Mouse (Mus musculus): Measurements from ENCODE around the gene Agtpbp1. TPM values are rescaled to one million over a fixed set of nuclear protein-coding genes. Genes with fewer than 3 reads are reported as not detected.

Agtpbp1 gene
- polyA plus RNA-seq, 1 experiment, result 10.1 TPM

GRCm38 (mm10) chr13:59571107-59571506 lies 13.9 kb downstream of the Agtpbp1 start:
- TF ChIP-seq CEBPB (IDR thresholded peaks at IDR 0.05; ENCODE audit: insufficient read depth, poor library complexity, severe bottlenecking) (no peak), TCF12 (IDR thresholded peaks at IDR 0.05; ENCODE audit: insufficient read depth, poor library complexity, severe bottlenecking) (no peak), MAX (IDR thresholded peaks at IDR 0.05; ENCODE audit: low read depth) (no peak), POLR2AphosphoS2 (IDR thresholded peaks at IDR 0.05; ENCODE audit: insufficient read length, low read depth) (no peak)
- Histone ChIP-seq H3ac (ENCODE audit: control insufficient read depth, insufficient read length) (no peak overlapping the region), H3K4me3 (no peak overlapping the region), H3K79me2 (ENCODE audit: control insufficient read depth, insufficient read depth) (no peaks in the 10 kb centered on the region), H3K36me3 (ENCODE audit: control insufficient read depth, insufficient read depth) (no peaks in the 10 kb centered on the region), H3K4me2 (ENCODE audit: low read depth) (no peak overlapping the region), H3K27me3 (ENCODE audit: control insufficient read depth, insufficient read depth, insufficient read length) (peaks cover 21% of the 10 kb centered on the region)

- no peak overlapping the region for H3K4me3 ChIP-seq
- H3K36me3 ChIP-seq (ENCODE audit: control insufficient read depth, insufficient read depth), result no peaks in the 10 kb centered on the region
- H3K27me3 ChIP-seq (ENCODE audit: control insufficient read depth, insufficient read depth, insufficient read length), result peaks cover 18% of the 10 kb centered on the region
- no peak overlapping the region for H3ac ChIP-seq (ENCODE audit: control insufficient read depth, insufficient read length)
- peak overlapping the region; percentile 25 for H3K4me2 ChIP-seq (ENCODE audit: low read depth)
- TF ChIP-seq REST (IDR thresholded peaks at IDR 0.05; ENCODE audit: insufficient read depth, insufficient read length), result no peak
- no peak for TF ChIP-seq MYOG (IDR thresholded peaks at IDR 0.05; ENCODE audit: control insufficient read depth in 1 of 3, insufficient read depth in 1 of 3, insufficient read length in 2 of 3, low read depth in 2 of 3)
- no peak for TF ChIP-seq POLR2A (IDR thresholded peaks at IDR 0.05; ENCODE audit: insufficient read length, low read depth)
- no peak for TF ChIP-seq MYOD1 (IDR thresholded peaks at IDR 0.05; ENCODE audit: control insufficient read depth in 1 of 3, insufficient read length in 2 of 3, low read depth in 2 of 3)
- TF ChIP-seq MAX (IDR thresholded peaks at IDR 0.05; ENCODE audit: low read depth), result no peak
- no peak for TF ChIP-seq USF1 (IDR thresholded peaks at IDR 0.05; ENCODE audit: low read depth)
- no peak for TF ChIP-seq POLR2AphosphoS2 (IDR thresholded peaks at IDR 0.05; ENCODE audit: insufficient read length, low read depth)
- TF ChIP-seq E2F4 (IDR thresholded peaks at IDR 0.05; ENCODE audit: insufficient read depth), result no peak
- no peak for TF ChIP-seq TCF12 (IDR thresholded peaks at IDR 0.05; ENCODE audit: insufficient read depth, poor library complexity, severe bottlenecking)
- no peak for TF ChIP-seq CEBPB (IDR thresholded peaks at IDR 0.05; ENCODE audit: insufficient read depth, poor library complexity, severe bottlenecking)
- TF ChIP-seq TCF3 (IDR thresholded peaks at IDR 0.05; ENCODE audit: insufficient read length, low read depth), result no peak
- no peak for TF ChIP-seq SRF (IDR thresholded peaks at IDR 0.05; ENCODE audit: control insufficient read depth, insufficient read length, low read depth)
- no peaks in the 10 kb centered on the region for H3K79me2 ChIP-seq (ENCODE audit: control insufficient read depth, insufficient read depth)
Measured at GRCm38 (mm10) chr13:59565945-59566520, 19.0 kb downstream of the Agtpbp1 start.

GRCm38 (mm10) chr13:59564923-59565322 lies 20.1 kb downstream of the Agtpbp1 start:
- Histone ChIP-seq H3K36me3 (ENCODE audit: control insufficient read depth, insufficient read depth) (no peaks in the 10 kb centered on the region), H3ac (ENCODE audit: control insufficient read depth, insufficient read length) (no peak overlapping the region), H3K27me3 (ENCODE audit: control insufficient read depth, insufficient read depth, insufficient read length) (peaks cover 9% of the 10 kb centered on the region), H3K4me3 (no peak overlapping the region), H3K4me2 (ENCODE audit: low read depth) (no peak overlapping the region), H3K79me2 (ENCODE audit: control insufficient read depth, insufficient read depth) (no peaks in the 10 kb centered on the region)
- TF ChIP-seq E2F4 (IDR thresholded peaks at IDR 0.05; ENCODE audit: insufficient read depth) (no peak), POLR2AphosphoS2 (IDR thresholded peaks at IDR 0.05; ENCODE audit: insufficient read length, low read depth) (no peak), SRF (IDR thresholded peaks at IDR 0.05; ENCODE audit: control insufficient read depth, insufficient read length, low read depth) (no peak), REST (IDR thresholded peaks at IDR 0.05; ENCODE audit: insufficient read depth, insufficient read length) (no peak), CEBPB (IDR thresholded peaks at IDR 0.05; ENCODE audit: insufficient read depth, poor library complexity, severe bottlenecking) (no peak), TCF12 (IDR thresholded peaks at IDR 0.05; ENCODE audit: insufficient read depth, poor library complexity, severe bottlenecking) (no peak), TCF3 (IDR thresholded peaks at IDR 0.05; ENCODE audit: insufficient read length, low read depth) (no peak)

- Histone ChIP-seq H3K27me3 (ENCODE audit: control insufficient read depth, insufficient read depth, insufficient read length) (peaks cover 9% of the 10 kb centered on the region), H3K79me2 (ENCODE audit: control insufficient read depth, insufficient read depth) (no peaks in the 10 kb centered on the region), H3K36me3 (ENCODE audit: control insufficient read depth, insufficient read depth) (no peaks in the 10 kb centered on the region), H3K4me3 (no peak overlapping the region), H3ac (ENCODE audit: control insufficient read depth, insufficient read length) (no peak overlapping the region), H3K4me2 (ENCODE audit: low read depth) (no peak overlapping the region)
- TF ChIP-seq TCF3 (IDR thresholded peaks at IDR 0.05; ENCODE audit: insufficient read length, low read depth) (no peak), SRF (IDR thresholded peaks at IDR 0.05; ENCODE audit: control insufficient read depth, insufficient read length, low read depth) (no peak), TCF12 (IDR thresholded peaks at IDR 0.05; ENCODE audit: insufficient read depth, poor library complexity, severe bottlenecking) (no peak), MYOG (IDR thresholded peaks at IDR 0.05; ENCODE audit: control insufficient read depth in 1 of 3, insufficient read depth in 1 of 3, insufficient read length in 2 of 3, low read depth in 2 of 3) (no peak), CEBPB (IDR thresholded peaks at IDR 0.05; ENCODE audit: insufficient read depth, poor library complexity, severe bottlenecking) (no peak), E2F4 (IDR thresholded peaks at IDR 0.05; ENCODE audit: insufficient read depth) (no peak), MYOD1 (IDR thresholded peaks at IDR 0.05; ENCODE audit: control insufficient read depth in 1 of 3, insufficient read length in 2 of 3, low read depth in 2 of 3) (no peak), MAX (IDR thresholded peaks at IDR 0.05; ENCODE audit: low read depth) (no peak), POLR2A (IDR thresholded peaks at IDR 0.05; ENCODE audit: insufficient read length, low read depth) (no peak)
Measured at GRCm38 (mm10) chr13:59564505-59564904, 20.5 kb downstream of the Agtpbp1 start.

- no peak for TF ChIP-seq SRF (IDR thresholded peaks at IDR 0.05; ENCODE audit: control insufficient read depth, insufficient read length, low read depth)
- no peak overlapping the region for H3K4me2 ChIP-seq (ENCODE audit: low read depth)
- H3K79me2 ChIP-seq (ENCODE audit: control insufficient read depth, insufficient read depth), result no peaks in the 10 kb centered on the region
- no peak overlapping the region for H3ac ChIP-seq (ENCODE audit: control insufficient read depth, insufficient read length)
- peaks cover 5% of the 10 kb centered on the region for H3K27me3 ChIP-seq (ENCODE audit: control insufficient read depth, insufficient read depth, insufficient read length)
- H3K4me3 ChIP-seq, result no peak overlapping the region
- H3K36me3 ChIP-seq (ENCODE audit: control insufficient read depth, insufficient read depth), result no peaks in the 10 kb centered on the region
Measured at GRCm38 (mm10) chr13:59562471-59562870, 22.6 kb downstream of the Agtpbp1 start.
